Mouse (Mus musculus): Measurements from ENCODE around the gene Nfib.

Nfib gene

GRCm38 (mm10) chr4:82695760-82696501 is 9.6 kb downstream of the Nfib start:
- in situ Hi-C loops (cut with MboI; ENCODE audit: low pct_unique_long_range_greater_than_20kb in 1 of 2, low sequenced_read_pairs in 2 of 2, unreplicated experiment in 1 of 2) = no loop called here

- in situ Hi-C loops (cut with MboI; ENCODE audit: low pct_unique_long_range_greater_than_20kb in 1 of 2, low sequenced_read_pairs in 2 of 2, unreplicated experiment in 1 of 2) = no loop called here
Observed at GRCm38 (mm10) chr4:82692009-82692326, 13.6 kb downstream of the Nfib start.

- in situ Hi-C loops (cut with MboI; ENCODE audit: low pct_unique_long_range_greater_than_20kb in 1 of 2, low sequenced_read_pairs in 2 of 2, unreplicated experiment in 1 of 2) = no loop called here
Observed at GRCm38 (mm10) chr4:82691126-82692008, 14.2 kb downstream of the Nfib start.

GRCm38 (mm10) chr4:82690267-82690666 is 15.3 kb downstream of the Nfib start:
- in situ Hi-C loops (cut with MboI; ENCODE audit: low pct_unique_long_range_greater_than_20kb in 1 of 2, low sequenced_read_pairs in 2 of 2, unreplicated experiment in 1 of 2) = no loop called here

GRCm38 (mm10) chr4:82686037-82686436 is 19.5 kb downstream of the Nfib start:
- in situ Hi-C loops (cut with MboI; ENCODE audit: low pct_unique_long_range_greater_than_20kb in 1 of 2, low sequenced_read_pairs in 2 of 2, unreplicated experiment in 1 of 2) = no loop called here

- in situ Hi-C loops (cut with MboI; ENCODE audit: low pct_unique_long_range_greater_than_20kb in 1 of 2, low sequenced_read_pairs in 2 of 2, unreplicated experiment in 1 of 2) = no loop called here
Observed at GRCm38 (mm10) chr4:82684088-82684715, 21.3 kb downstream of the Nfib start.

GRCm38 (mm10) chr4:82683583-82683982 is 22.0 kb downstream of the Nfib start:
- in situ Hi-C loops (cut with MboI; ENCODE audit: low pct_unique_long_range_greater_than_20kb in 1 of 2, low sequenced_read_pairs in 2 of 2, unreplicated experiment in 1 of 2) = no loop called here

GRCm38 (mm10) chr4:82676104-82676503 is 29.4 kb downstream of the Nfib start:
- in situ Hi-C loops (cut with MboI; ENCODE audit: low pct_unique_long_range_greater_than_20kb in 1 of 2, low sequenced_read_pairs in 2 of 2, unreplicated experiment in 1 of 2) = no loop called here

- in situ Hi-C loops (cut with MboI; ENCODE audit: low pct_unique_long_range_greater_than_20kb in 1 of 2, low sequenced_read_pairs in 2 of 2, unreplicated experiment in 1 of 2) = no loop called here
Observed at GRCm38 (mm10) chr4:82667271-82667872, 38.2 kb downstream of the Nfib start.

GRCm38 (mm10) chr4:82664436-82664835 is 41.1 kb downstream of the Nfib start:
- in situ Hi-C loops (cut with MboI; ENCODE audit: low pct_unique_long_range_greater_than_20kb in 1 of 2, low sequenced_read_pairs in 2 of 2, unreplicated experiment in 1 of 2) = no loop called here

GRCm38 (mm10) chr4:82663749-82664381 is 41.7 kb downstream of the Nfib start:
- in situ Hi-C loops (cut with MboI; ENCODE audit: low pct_unique_long_range_greater_than_20kb in 1 of 2, low sequenced_read_pairs in 2 of 2, unreplicated experiment in 1 of 2) = no loop called here

GRCm38 (mm10) chr4:82662626-82663025 is 42.9 kb downstream of the Nfib start:
- in situ Hi-C loops (cut with MboI; ENCODE audit: low pct_unique_long_range_greater_than_20kb in 1 of 2, low sequenced_read_pairs in 2 of 2, unreplicated experiment in 1 of 2) = no loop called here

GRCm38 (mm10) chr4:82662222-82662621 is 43.3 kb downstream of the Nfib start:
- in situ Hi-C loops (cut with MboI; ENCODE audit: low pct_unique_long_range_greater_than_20kb in 1 of 2, low sequenced_read_pairs in 2 of 2, unreplicated experiment in 1 of 2) = no loop called here

GRCm38 (mm10) chr4:82661215-82661614 is 44.3 kb downstream of the Nfib start:
- in situ Hi-C loops (cut with MboI; ENCODE audit: low pct_unique_long_range_greater_than_20kb in 1 of 2, low sequenced_read_pairs in 2 of 2, unreplicated experiment in 1 of 2) = no loop called here

GRCm38 (mm10) chr4:82645679-82646078 is 59.9 kb downstream of the Nfib start:
- in situ Hi-C loops (cut with MboI; ENCODE audit: low pct_unique_long_range_greater_than_20kb in 1 of 2, low sequenced_read_pairs in 2 of 2, unreplicated experiment in 1 of 2) = loop anchor here (10.0 to 25.0 kb wide), 2 partner anchors 289 to 292 kb away; no protein-coding TSS in a partner anchor

GRCm38 (mm10) chr4:82644797-82645196 is 60.8 kb downstream of the Nfib start:
- in situ Hi-C loops (cut with MboI; ENCODE audit: low pct_unique_long_range_greater_than_20kb in 1 of 2, low sequenced_read_pairs in 2 of 2, unreplicated experiment in 1 of 2) = loop anchor here (10.0 to 25.0 kb wide), 2 partner anchors 290 to 293 kb away; no protein-coding TSS in a partner anchor

- in situ Hi-C loops (cut with MboI; ENCODE audit: low pct_unique_long_range_greater_than_20kb in 1 of 2, low sequenced_read_pairs in 2 of 2, unreplicated experiment in 1 of 2) = loop anchor here (10.0 to 25.0 kb wide), 2 partner anchors 291 to 294 kb away; no protein-coding TSS in a partner anchor
Observed at GRCm38 (mm10) chr4:82643734-82644085, 61.8 kb downstream of the Nfib start.

- in situ Hi-C loops (cut with MboI; ENCODE audit: low pct_unique_long_range_greater_than_20kb in 1 of 2, low sequenced_read_pairs in 2 of 2, unreplicated experiment in 1 of 2) = loop anchor here (10.0 to 25.0 kb wide), 2 partner anchors 292 to 294 kb away; no protein-coding TSS in a partner anchor
Observed at GRCm38 (mm10) chr4:82643022-82643733, 62.4 kb downstream of the Nfib start.
